Mouse (Mus musculus) left cerebral cortex, postnatal 25 days (tissue): Measurements from ENCODE around the gene Ptprn2. TPM values are rescaled to one million over a fixed set of nuclear protein-coding genes. Genes with fewer than 3 reads are reported as not detected.
A peak's percentile ranks its signal among the peaks of the same experiment; 100 is the strongest.

Experiments used
- DNase-seq, 2 experiments: peaks; one replicate each; pipeline ENCODE4 v3.0.0; 2022; ENCODE audit warnings: low spot score in 2 of 2, mixed read lengths in 1 of 2
- intact Hi-C: fragments of 180-260 bp; cut with DNase I; formaldehyde crosslinking; loops from one replicate; pipeline ENCODE4 v1.15.1; 2025
- total RNA-seq, 2 experiments: library from RNA; stranded (reverse); gene quantifications; 2 replicates each; pipeline ENCODE4 v1.2.3; 2021

The Ptprn2 gene
- total RNA-seq, 2 experiments from 2014 or later, result 356 to 377 TPM

DNA sequence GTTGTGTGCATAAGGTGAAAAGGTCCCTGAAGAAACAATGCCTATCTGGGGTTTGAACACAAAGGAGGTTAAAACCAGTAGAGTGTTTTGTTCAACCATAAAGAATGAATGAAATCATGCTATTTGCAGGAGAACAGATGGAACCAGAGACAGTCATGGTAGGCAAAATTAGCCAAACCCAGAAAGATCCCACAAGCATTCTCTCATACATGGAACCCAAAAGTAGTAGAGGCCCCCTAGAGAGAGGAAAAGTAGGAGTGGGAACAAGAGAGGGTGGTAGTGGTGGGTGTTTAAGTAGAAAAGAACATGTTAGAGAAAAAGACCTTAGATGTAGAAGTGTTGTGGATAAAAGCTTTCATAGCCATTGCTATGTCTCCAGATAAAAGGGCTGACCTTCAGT, 719.4 kb downstream of the Ptprn2 start:
- intact Hi-C loops, result no loop called here
- DNase-seq, result peak in 1 of 2 experiments; percentile 63

DNA sequence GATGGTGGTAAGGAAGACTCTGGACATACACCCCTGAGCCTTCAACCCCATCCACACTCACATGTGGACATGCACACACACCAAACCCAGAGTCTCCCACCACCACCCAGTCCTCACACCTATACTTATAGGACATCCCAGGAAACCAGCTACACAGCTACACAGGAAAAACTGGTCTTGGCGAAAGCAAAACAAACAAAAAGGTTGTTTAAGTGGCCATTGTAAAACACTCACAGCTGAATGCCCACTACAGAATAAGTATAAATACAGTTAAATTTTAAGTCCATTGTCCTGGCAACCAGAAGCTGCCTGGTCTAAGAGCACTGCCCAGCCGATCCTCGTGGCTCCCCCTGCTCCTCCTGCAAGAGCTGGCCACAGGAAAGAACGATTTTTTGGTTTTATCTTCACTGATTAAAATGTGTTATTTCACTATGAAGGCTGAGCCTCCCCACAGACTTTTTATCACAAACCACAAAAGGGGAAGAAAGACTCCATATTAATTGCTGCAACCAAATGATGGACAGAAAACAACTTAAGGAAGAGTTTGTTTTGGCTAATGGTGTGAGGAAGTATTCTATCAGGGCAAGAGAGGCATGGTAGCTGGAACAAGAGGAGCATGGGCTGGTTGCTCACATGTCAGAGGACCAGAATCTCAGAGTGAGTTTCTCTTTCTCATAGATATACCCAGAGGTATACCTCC, 722.1 kb downstream of the Ptprn2 start:
- no peak for DNase-seq
- intact Hi-C loops, result no loop called here

DNA sequence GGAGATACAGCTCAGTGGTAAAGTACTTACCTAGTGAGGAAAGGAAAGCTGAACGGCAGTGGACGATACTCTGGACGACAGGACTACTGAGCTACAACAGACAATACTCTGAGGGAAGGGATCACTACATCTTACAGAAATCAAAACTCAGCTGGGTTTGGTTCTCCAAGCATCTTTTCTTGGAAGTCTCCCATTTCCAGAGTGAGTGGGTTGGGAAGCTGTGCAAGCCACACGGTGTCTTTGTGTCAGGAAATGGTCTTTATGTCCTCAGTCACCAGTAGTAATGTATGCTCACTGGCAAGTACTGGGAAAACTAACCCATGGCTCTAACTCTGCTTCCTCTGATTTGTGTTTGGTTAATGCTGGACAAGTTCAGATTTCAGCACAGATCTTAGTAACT, 724.9 kb downstream of the Ptprn2 start:
- intact Hi-C loops, result no loop called here
- DNase-seq, result peak in 1 of 2 experiments; percentile 63

DNA sequence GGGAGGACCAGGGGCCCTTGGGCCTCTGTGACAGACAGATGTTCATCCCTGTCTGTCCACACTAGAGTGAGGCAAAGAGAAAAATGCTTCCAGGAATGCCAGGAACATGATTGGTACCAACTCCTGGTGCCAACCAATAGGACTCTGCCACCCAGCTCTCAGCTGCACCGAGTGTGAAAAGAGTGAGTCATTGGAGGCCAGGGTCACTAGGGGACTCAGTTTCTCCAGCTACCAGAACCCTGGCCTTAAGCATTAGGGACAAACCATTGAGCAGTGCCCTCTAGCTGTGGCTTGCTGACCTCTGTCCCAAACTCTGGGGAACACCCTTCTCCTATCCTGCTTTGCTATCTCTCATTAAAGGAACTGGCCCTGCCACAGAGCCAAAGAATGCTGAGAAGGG, 728.0 kb downstream of the Ptprn2 start:
- intact Hi-C loops, result no loop called here
- DNase-seq, result no peak

DNA sequence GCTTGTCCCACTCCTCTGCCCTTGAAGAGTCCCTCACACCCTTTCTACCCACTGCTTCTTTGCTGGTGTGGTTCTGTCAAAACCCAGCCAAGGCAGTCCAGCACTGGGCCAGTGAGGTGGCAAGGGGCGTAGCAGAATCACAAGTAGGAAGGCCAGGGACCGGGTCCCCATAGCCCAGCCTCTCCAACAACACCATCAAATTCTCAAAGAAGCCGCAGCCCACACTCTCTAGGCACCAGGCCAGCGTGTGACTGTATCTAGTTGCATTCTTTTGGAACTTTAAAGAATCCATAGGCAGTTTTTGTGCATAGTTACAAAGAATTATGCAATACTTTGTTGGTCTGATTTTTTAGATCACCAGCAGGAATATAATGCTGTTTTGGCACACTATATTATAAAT, 728.8 kb downstream of the Ptprn2 start:
- intact Hi-C loops, result no loop called here
- peak; percentile 53 to 91 for DNase-seq

DNA sequence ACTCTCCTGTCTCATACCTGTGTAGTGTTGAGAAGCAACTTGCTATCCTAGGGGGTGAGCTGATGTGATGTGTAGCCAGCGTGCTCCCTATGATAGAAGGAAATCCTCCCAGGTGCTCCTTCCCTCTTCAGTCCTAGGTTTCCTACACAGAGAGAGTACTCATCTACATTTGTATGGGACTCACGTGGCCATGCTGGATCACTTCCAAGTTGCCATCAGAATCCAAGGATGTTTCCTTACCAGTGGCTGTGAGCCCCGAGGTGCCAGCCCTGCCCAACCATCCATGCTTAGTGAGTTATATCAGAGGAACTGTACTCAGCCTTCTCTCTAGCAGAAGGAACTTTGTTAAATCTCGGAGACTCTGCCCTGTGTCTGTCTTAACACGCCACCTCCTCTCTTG, 729.4 kb downstream of the Ptprn2 start:
- intact Hi-C loops, result no loop called here
- peak; percentile 26 to 52 for DNase-seq

DNA sequence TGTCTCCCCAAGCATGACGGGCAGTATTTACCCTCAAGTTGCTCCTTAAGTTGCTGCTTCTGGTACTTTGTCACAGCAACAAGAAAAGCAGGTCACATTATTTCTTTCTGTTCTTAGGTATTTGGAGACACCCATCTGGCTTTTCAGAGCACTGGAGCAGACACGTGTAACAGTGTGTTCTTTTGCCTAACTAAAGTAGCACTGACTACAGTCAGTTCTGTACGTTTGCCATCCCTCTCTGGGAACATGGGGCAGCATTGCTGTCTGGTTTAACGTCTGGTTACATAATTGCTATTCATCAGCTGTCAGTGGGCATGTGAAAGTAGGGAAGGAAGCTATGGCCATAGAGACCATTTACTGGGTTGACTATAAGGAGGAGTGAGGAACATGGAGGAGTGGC, 736.4 kb downstream of the Ptprn2 start:
- DNase-seq, result peak in 1 of 2 experiments; percentile 33
- intact Hi-C loops, result no loop called here

DNA sequence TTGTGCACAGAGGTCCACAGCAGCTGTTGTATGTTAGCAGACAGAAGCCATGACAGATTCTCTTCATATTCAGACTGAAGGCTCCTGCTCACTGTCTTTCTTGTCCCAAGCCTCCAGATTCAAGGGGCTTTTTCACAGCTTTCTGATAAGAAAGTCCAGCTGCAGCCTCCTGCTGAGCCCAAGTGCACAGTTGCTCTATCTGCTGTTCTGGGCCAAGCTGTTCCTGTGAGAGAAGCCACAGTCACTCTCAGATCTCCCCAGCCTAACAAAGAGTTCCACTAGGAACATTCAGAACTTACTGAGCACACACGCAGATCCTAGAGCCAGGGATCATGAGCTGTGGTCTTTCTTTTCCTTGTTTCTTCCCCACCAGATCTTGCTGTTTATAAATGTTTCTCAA, 738.5 kb downstream of the Ptprn2 start:
- no peak for DNase-seq
- intact Hi-C loops, result no loop called here

DNA sequence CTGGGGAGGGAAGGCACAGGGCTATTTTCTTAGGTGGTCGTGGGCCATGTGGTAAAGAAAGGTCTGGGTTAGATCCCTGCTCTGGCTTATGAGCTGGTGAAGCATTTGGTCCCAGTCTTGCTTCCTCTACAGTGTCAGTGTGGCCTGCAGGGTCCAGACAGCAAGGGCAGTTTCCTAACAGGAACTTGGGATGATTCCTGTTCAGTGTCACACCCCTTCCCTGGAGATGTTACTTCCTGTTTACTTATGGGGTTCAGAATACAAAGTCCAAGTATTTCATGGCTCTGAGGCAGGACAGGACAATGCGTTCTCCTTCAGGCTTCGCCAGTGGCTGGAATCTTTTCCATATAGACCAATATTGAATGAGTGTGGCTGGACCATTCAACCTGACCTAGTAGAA, 741.7 kb downstream of the Ptprn2 start:
- no peak for DNase-seq
- intact Hi-C loops, result no loop called here

DNA sequence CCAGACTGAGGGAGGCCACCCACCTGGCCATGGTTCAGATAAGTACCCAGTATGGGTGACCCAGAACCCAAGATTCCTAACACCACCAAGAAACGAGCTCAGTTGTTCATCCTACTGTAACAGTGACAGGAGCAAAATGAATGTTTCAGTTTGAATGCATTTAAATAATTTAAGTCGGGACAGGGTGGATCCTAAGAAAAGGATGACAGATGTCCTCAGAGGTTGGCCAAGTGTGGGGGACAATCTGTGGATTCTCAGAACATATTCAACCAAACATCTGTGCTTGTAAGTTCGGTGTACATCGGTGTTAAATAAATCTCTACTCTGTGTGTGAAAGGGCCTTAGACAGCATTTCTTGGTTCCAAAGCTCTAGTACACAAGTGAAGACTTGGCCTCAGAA, 743.9 kb downstream of the Ptprn2 start:
- DNase-seq, result peak in 1 of 2 experiments; percentile 87
- intact Hi-C loops, result no loop called here

DNA sequence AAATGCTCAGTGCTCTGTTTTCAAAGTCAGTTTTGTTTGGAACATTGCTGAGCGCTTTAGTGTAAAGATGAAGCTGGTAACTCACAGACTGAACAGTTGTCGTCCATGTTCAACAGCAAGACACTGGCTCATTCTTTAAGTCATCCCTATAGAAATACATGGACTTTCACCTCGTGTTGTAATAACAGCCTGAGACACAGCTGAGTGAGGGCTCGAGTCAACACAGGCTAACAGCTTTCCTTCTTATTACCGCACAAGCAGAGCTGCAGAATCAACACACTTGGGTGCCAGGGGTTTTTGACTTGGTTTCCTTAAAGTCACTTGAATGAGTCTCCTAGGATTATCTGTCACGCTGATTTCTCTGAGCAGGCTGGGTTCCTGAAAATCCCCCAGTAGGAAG, 744.8 kb downstream of the Ptprn2 start:
- intact Hi-C loops, result no loop called here
- DNase-seq, result no peak

DNA sequence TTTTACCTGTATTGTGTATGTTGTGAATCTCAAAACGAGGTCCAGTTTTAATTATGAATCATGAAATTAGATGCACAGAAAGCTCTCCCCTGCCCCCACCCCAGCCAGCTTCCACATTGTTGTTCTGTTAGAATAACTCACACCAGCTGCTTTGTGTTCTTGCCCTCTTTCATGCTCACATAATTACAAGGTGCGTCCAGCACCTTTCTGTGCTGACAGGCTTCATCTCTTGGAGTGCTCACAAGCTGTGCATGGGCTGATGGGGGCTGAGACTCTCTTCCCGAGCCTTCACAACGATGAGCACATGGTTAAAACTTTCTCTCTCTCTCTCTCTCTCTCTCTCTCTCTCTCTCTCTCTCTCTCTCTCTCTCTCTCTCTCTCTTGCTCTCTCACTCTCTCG, 746.3 kb downstream of the Ptprn2 start:
- no peak for DNase-seq
- intact Hi-C loops, result no loop called here

DNA sequence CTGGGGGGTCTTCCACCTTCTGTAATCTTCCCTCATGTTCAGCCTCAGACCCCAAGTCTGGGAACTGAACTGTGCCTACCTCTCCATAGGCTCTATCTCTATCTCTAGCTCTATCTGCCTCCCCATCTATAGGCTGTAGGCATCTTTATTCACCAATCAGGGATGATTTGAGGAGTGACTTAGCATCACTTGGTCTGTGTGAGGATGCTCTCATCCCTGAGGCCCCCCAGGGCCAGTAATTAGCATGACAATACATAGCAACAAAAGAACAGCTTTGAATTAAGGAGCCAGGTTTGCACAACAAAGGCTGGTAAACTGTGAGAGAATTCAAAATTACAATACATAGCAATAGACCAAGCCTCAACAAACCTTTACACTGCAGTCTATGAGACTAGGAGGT, 749.6 kb downstream of the Ptprn2 start:
- no peak for DNase-seq
- intact Hi-C loops, result no loop called here

DNA sequence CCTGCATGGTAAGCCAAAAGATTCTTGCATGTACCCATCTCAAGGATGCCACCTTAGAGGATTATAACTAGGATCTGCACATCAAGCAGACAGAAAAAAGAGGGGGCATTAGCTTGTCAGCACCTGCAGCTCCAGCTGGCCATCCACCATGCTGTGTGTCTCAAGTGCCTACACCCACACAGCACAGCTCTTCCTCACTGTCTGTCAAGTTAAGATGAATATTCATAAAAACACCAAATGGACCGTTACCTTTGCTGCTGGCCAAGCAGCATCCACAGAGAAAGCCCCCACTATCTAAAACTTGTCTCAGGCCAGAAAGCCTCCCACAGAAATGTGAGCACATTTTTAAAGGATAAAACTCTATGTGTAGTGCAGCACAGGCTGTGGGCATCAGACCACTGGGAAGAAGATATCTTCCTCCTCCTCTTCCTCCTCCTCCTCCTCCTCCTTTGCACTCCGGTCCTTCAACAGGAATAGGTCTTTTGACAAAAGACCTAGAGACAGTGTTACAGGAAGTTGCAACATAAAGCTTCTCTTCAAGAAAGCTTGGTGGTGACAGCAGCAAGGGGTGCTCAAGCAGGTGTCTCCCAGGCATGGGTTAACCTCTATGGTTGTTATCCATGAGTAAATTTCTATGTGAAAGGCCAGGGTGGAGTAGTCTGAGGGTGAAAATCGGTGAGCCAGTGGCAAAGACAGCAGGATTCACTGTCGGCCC, 750.7 kb downstream of the Ptprn2 start:
- DNase-seq, result peak in 1 of 2 experiments; percentile 72
- intact Hi-C loops, result no loop called here

DNA sequence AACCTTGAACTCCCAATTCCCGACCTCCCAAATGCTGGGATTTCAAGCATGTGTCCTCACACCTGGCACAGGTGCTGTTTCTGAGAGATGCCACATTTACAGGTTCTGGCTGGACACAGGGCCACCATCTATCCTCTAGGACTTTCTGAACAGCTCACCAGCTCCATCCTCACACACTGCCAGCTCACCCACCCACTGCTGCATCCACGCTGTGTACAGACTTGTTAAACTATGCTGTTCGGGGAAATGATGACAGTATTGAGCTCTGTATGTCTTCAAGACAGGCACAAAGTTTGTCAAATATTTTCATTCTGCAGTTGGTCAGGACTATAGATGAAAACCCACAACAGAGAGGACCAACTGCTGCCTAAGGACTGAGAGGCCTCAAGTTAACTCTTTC, 751.5 kb downstream of the Ptprn2 start:
- DNase-seq, result peak in 1 of 2 experiments; percentile 57
- intact Hi-C loops, result no loop called here

DNA sequence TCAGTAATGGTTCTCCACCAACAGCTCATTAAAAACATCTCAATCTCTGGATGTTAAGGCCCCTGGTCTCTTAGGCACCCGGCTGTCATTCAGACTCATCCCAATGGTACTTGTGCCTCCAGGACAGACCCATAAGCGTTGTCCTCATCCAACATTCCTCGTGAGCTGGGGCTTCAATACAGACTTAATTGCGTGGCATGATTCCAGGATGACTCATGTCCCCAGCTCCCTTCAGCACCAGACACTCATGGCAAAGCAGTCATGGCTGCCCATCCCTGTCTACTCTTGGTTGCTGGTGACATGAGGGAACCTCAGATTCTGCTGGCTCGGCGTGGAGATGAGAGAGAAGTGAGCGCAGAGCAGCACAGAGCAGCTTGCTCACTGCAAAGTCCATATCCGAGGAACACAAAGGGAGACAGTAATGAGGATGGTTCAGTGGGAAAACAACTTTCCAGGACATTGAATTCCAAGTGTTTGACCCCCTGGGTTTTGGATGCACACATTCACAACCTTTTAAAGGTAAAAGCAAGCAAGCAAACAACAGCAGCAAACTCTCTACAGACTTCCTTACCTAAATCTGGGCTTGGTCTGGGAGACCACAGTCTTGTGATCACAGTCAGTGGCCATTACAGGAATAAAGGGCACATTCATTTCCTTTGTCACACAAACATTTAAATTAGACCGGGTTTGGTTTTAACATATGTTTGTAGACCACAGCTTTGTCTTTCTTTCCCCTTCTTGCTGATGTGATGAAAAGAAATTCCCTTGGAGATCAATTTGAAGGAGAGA, 754.6 kb downstream of the Ptprn2 start:
- intact Hi-C loops, result no loop called here
- DNase-seq, result no peak

DNA sequence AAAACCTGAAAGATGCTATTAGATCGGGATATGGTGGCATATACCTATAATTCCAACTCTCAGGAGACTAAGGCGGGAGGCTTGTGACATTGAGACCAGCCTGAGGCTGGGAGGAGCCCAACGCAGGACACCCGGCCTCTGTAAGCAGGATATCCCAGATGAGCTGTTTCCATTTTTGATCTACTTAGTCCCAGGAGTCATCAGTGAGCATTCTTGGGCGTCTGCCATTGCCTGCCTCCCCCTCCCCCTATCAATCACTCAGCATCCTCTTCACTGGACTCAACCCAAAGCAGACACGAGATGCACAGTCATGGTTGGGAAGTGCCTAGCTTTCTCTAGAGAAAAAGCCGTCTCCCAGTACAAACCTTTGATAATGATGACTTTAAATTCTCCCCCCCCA, 756.7 kb downstream of the Ptprn2 start:
- DNase-seq, result no peak
- intact Hi-C loops, result no loop called here

DNA sequence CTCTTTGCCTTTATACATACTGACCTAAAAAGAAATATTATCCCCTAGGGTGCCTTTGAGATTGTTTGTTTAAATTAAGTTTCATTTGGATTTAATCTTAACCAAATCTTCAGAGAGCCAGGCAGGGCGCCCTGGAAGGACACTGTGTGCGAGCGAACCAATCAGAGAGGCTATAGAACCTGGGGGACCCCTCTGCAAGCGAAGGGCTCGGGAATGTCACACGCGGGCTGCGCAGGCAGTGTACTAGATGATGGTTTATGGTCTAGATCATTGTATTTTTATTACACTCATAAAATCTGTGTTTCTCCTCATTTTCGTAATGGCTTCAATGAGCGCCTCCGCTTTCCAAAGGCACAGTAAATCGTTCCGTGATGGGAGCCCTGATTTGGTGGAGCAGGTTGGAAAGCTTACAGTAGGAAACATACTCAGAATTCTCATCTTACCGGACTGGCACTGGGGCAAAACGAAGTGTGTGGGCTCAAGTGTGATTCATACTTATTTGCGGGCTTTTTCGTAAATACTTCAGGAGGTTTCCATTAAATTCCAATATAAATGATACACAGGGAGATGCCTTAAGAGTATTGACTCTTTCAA, 760.5 kb downstream of the Ptprn2 start:
- DNase-seq, result no peak
- intact Hi-C loops, result no loop called here

DNA sequence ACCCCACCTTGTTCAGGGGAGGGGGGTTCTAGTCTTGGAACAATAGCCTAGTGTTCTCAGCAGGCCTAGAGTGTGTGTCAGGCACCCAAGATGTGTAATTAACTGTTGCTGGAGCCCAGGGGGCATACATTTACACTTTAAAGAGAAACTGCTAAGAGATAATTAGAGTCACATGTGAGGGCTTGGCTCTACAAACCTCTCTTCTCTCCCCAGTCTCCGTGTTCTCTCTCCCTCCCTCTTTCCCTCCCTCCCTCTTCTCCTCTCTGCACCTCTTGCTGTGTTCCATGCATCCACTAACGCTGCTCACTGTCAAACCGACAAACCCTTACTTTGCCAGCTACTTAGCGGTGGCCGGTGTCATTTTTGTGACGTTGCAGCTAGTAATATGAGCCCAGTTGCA, 764.9 kb downstream of the Ptprn2 start:
- no peak for DNase-seq
- intact Hi-C loops, result no loop called here

DNA sequence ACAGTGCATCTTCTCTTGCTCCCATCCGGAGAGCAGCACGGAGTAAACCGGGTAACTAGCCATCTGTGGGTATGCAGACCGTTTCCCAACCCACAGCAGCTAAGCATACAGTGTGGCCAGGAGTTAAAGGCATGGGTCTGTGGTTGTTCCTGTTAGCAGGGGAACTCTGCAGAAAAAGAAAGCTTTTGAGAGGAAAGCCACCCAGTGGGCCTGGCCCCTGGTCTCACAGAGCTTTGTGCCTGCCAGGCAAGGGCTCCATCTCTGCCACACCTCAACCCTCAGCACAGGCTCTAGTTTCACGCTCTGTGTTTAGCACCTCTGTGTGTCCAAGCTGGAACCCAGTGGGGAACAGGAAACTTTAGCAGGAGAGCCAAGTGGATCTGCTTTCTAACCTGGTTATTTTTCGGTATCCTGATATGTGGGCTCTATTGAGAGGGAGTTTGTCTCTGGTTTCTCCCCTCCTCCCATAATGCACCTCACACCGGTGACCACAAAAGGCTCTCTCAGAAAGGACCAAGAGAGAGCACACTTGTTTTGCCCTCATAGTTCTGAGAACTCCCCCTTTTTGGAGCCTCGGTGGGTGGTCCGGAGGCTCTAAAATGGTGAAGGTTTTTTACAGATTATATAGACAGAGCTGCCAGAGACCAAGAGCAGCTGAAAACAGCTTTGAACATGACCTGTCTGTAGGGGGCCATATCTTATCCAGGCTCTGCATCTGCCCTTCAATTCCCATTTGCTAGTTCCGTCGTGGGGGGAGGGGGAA, 766.3 kb downstream of the Ptprn2 start:
- no peak for DNase-seq

More for the DNA sequence above, 766.3 kb downstream of the Ptprn2 start:
- intact Hi-C loops, result no loop called here
